Mouse (Mus musculus): Measurements from ENCODE around the gene Sytl3.
"Not testable (repeated sequence)": the region's sequence is repeated elsewhere in the genome, so short reads cannot be mapped to it uniquely, and the experiment has no call there.

Gene Sytl3

DNA sequence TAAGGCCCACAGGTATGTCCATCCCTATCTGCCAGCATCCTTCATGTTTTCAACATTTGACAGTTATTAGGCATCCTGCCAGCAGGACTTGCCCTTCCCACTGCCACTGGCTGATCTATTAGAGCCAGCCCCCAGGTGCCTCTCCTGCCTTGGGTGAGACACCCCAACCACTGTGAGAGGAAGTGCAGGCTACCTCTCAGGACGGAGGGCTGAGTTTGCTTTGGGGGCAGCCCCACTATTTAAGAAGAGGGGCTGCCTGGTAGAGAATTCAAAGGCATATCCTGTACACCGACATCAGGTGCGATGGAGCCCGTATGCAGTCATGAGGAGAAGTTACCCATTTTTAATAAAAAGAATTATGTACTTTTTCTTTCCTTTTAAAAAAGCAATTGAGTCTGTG, 13.2 kb upstream of the Sytl3 start:
- DNase-seq (ENCODE audit: low spot score in 2 of 2), result not testable (repeated sequence)

DNA sequence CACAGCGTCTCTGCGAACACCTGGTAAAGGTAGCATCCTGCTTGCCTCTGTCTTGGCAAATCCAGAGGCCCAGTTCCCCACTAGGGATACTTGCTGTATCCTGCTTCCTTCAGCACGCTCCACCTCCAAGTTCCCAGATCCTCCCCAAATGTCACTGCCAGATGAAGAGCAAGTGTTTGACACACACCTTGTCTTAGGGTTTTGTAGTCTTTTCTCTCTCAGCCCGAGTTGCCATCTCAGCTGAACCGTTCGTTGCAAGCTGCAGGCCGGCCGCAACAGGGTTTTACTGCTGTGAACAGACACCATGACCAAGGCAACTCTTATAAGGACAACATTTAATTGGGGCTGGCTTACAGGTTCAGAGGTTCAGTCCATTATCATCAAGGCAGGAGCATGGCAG, 12.1 kb upstream of the Sytl3 start:
- peak in 1 of 2 experiments; percentile 20 for DNase-seq (ENCODE audit: low spot score in 2 of 2)

DNA sequence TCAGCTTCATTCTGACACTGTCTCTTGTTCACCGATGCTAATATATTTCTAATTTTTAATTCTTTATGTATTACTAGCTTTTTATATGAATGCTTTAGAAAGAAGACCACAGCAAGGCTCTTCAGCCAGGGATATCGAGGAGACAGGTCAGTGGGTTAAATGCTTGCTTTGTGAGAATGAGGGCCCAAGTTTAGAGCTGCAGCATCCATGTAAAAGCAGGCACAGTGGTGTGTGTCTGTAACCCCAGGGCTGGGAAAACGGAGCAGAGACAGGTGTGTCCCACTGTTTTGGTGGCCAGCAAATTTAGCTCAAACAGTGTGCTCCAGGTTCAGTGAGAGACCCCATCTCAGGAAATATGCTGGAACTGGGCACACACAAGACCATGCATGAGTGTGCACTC, 11.4 kb upstream of the Sytl3 start:
- DNase-seq (ENCODE audit: low spot score in 2 of 2), result not testable (repeated sequence)

DNA sequence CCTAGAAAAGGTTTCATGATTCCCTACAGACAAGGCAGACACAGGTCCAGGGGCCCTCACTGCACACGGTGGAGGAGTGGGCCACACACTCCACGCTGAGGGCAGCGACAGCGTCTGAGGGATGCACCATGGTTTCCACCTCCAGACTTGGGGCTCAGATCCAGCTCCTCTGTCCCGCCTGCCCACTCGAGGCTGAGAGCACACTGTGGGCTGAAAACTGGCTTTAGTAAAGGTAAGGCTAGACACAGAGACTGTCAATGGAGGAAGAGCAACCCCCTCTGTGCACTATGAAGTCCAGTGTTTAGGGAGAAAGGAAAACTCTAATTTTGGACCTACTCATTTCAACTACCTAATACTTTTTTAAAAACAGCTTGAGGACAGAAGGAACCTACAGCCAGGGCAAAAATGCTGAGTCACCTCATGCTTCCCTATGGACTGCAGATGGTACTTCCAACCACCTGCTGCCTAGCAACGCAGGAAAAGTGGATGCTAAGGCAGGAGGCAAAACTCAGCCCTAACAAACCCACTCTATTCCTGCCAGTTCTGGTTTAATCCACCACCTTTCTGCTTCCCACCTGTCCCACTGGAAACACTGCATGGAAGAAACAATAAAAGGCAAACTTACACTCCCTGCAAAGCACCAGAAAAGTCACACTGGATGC, 7.9 kb upstream of the Sytl3 start:
- not testable (repeated sequence) for DNase-seq (ENCODE audit: low spot score in 2 of 2)

DNA sequence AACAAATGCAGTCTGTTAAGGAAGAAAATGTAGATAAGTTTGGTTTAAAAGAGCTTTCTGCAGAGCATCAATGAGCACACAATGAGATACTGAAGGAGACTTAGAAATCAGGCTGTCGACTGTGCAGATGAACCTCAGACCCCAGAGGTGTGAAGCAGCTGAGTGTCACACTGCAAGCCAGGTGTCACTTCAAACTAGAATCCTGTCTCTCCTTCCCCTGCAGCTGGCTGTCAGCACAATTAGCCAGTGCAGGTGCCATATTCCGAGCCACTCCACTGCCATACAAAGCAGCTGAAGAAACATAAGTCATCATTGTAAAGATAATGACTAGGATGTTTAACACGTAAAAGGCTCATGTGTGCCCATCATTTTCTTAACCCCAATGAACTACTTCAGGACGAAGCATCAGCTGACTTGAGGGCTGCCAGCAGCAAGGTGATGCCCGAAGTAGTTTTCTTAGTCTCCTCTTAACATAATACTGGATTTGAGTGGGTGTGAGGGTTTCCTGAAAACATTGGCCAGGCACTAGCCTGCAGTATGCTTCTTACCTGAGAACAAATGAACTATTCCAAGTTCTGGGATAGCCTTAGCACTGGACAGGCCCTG, 5.4 kb upstream of the Sytl3 start:
- not testable (repeated sequence) for DNase-seq (ENCODE audit: low spot score in 2 of 2)

DNA sequence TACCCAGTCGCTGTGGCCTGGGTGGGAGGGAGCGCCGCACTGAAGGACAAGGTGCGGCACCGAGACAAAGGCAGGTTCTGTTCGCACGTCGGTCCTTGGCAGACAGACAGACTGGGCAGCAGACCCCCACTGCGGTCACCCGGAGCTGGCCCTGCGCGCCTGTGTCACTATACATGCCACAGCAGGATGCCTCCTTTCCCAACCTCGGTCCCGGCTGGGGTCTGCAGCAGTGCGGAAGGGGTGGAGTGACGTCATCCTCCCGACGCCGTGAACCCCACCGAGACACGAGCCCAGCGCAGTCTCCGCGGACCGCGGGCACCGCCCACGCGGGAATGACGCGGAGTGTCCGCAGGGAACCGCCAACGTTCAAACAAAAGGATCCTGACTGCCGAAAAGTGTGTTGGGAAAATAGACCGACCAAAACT, 3.8 kb upstream of the Sytl3 start:
- DNase-seq (ENCODE audit: low spot score in 2 of 2), result peak in 1 of 2 experiments; percentile 55

DNA sequence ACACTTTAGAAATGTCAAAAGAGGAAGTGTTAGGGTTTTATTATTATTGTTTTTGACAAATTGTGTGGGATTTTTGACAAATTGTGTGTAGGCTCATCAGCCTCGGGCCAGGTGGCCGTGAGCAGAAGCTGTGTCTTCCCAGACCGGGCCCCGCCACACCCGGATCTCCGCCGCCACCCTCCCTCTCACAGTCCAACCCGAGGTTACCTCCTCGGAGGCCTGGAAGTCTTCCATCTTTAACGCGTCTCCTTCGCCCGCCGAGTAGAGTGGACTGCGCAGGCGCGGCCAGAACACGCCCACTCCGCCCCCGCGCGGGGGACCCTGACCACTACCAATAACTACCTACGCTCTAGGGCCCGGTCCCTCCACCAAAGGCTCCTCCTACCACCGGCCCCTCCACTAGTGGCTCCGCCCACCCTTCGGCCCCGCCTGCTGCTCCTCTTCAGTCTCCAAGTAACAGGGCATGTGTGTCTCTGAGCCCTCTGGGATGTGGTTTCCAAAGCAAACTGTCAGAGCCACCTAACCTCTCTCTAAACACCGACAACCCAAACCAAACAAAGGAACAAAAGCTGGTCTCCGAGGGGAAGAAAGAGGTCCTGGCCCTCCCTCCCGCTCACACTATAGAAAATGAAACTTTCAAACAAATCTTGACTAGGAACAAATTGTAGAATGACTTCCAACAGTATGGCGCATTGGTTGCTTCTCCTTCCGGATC, 3.2 kb upstream of the Sytl3 start, which contains the start of gene Dynlt1f:
TSS of gene Dynlt1f (minus strand) at position 334 of the 715 bp plus-strand sequence.
- DNase-seq (ENCODE audit: low spot score in 2 of 2), result peak; percentile 57 to 72

DNA sequence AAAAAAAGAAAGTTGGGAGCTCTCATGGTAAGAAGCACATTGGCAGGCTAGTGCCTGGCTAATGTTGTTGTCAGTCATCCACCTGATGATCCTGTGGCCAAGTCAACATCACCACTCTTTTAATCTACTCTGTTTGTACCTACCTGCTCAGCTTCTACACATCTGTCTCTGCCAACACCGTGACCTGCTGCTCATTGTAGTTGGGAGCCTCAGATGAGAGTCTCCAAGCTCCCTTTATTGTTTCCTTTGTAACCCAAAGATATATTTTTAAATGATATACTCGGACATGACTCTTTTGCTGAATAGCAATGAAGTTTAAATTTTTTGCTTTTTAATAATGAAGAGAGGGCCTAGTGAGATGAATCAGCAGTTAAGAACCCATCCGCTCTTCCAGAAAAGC, 2.4 kb upstream of the Sytl3 start:
- not testable (repeated sequence) for DNase-seq (ENCODE audit: low spot score in 2 of 2)

DNA sequence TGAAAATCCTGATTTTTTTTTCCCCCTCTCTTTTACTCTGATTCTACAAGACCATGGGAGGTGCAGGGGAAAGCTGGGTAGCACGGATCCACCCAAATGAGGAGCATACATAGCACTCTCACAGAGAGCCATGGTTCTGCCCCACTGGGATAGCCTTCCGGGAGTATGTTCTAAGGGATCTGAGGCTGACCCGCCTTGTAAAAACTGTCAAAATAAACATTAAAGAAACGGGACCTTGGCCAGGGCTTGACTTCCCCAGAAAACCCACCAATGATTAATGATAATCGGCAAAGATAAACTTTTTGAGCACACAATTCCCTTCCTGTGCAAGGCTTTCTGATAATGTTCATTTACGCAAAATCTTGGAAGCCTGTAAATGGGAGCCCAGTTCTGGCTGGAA, 1.7 kb downstream of the Sytl3 start:
- DNase-seq (ENCODE audit: low spot score in 2 of 2), result not testable (repeated sequence)

DNA sequence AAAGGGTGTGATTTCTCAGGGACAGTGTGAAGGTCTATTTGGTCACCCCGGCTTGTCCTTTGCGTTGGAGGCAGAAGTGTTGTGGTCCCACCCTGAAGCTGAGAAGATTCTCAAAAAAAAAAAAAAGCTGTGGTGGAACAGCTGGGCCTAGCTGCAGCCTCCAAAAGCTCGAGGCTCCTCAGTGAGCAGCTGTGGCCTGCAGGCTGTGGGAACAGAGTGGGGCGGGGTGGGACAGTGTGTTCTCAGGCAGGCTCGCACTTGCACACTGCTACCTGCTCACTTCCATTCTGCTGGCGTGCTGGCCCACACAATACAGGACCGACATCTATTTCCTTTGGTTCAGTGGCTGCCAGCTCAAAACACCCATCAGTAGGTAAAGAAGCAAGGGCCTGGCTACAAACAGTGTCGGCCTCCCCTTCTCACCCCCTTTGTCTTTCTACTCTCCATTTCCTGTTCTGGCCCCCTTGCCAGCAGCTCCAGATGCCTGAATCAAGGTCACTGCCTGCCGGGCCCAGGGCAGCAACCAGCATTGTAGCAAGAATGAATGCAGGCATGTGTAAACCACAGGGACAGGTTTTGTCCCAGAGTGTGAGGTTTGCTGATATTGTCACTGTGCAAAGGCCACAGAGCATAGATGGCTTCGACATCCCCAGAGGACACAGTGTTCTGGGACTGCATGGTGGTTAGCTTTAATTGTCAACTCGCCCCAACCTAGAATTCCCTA, 2.4 kb downstream of the Sytl3 start:
- not testable (repeated sequence) for DNase-seq (ENCODE audit: low spot score in 2 of 2)

DNA sequence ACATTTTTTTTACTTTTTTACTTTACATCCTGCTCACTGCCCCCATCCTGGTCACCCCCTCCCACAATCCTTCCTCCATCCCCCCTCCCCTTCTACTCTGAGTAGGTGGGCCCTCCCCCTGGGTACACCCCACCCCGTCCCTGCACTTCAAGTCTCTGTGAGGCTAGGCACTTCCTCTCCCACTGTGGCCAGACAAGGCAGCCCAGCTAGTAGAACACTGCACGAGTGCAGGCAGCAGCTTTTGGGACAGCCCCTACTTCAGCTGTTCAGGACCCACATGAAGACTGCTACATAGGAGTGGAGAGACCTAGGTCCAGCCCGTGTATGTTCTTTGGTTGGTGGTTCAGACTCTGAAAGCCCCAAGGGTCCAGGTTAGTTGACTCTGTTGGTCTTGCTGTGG, 3.9 kb downstream of the Sytl3 start:
- not testable (repeated sequence) for DNase-seq (ENCODE audit: low spot score in 2 of 2)

DNA sequence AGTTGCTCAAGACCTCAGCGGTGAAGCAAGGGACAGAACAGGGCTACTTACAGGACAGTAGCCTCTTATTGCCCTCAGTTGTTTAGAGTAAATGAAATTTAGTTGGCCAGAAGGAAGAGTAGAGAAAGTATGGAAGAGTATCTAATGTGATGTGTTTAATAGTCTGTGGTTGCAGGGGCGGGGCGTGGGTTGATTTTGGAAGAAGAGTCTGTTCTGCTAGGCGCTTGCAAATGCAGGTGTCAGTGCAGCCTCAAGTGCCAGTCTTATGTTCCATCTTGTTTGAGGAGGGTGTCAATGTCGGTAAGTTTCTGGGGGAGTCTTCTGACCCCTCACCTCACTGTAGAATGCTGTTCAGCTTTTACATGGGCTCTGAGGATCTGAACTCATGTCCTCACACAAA, 6.5 kb downstream of the Sytl3 start:
- DNase-seq (ENCODE audit: low spot score in 2 of 2), result not testable (repeated sequence)

DNA sequence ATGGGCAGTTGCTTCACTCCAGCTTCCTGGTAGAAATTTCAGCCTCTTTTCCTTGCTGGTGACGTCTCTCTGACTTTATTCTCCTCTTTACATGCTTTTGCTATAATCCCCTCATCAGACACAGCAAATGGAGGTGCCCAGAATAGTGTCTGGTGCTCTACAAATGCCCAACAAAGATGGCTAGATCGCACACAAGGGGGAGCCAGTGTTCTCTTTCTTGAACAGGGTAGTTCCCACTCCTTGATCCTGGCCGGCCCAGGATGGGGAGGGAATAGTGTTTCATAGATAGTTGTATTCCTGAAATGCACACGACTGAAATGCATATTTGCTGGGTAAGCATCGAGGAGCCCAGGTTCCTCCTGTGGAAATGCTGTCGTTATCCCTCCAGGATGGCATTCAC, 9.6 kb downstream of the Sytl3 start:
- DNase-seq (ENCODE audit: low spot score in 2 of 2), result not testable (repeated sequence)

DNA sequence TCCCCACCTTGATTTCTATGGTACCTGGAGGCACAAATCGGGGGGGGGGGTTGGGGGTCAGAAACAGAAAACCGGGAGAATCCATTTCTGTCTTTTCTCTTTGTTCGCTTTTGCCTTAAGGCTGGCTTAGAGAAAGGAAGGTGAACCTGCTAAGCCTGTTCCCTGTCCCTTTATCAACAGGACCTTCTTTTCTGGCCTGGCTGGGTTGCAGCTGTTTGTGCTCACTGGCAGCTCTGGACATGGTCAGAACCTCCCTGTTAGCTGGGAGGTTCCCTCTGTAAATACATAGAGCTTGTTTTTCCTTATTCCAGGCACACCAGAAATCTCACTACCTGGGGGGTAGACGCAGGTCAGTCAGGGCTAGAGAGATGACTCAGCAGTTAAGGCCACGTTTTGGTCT, 15.4 kb downstream of the Sytl3 start:
- DNase-seq (ENCODE audit: low spot score in 2 of 2), result not testable (repeated sequence)

DNA sequence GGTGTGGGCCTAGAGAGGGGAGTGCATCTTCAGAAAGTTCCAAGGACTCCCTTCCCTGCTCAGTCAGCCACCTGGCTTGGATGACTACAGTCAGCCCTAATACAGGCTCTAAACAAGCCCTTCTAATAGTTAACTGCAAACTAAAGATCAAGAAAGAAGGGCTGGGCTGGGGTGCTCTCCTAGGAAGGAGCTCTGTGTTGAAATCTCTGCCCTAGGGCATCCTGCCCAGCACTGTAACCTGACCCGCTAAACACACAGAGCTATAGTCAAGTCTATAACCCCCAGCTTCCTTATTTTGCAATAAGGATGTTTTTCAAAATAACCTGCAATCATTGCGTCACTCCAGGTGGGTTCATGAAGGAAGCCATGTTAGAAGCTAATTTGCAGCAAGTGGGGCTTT, 19.2 kb downstream of the Sytl3 start:
- DNase-seq (ENCODE audit: low spot score in 2 of 2), result not testable (repeated sequence)

DNA sequence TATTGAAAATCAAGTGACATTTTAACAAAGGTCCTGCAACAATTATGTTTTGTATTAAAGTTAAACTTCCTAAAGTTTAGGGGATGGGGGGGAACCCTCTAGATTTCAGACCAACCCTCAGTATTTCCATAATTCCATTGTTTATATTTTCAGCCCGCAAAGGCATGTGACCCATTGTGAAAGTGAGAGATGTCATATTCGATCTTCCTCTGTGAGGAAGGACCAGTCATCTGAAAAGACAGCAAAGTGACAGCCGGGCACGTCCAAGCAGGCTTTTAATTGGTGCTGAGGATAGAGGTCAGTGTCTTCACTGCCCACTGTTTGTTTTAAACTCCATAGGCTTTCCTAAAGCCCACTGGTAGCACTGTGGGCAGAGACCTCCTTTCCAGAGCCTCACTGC, 22.8 kb downstream of the Sytl3 start:
- DNase-seq (ENCODE audit: low spot score in 2 of 2), result not testable (repeated sequence)

DNA sequence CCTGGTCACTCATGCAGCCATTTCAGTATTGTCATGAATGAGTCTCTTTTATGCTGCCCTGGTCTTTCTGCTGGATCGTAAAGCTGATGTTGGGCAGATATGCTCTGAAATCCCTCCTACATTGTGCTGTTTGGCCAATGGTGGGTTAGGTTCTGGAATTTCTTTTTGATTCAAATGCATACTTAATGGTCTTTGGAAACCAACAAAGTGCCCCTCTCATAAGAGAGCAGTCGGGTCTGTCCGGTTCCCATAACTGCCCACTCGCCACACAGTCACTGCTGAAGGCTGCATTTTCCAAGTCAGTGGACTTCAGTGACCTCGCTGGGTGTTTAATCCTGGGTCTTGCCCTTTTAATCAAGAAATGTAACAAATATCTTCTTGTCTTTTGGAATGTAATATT, 24.8 kb downstream of the Sytl3 start:
- DNase-seq (ENCODE audit: low spot score in 2 of 2), result not testable (repeated sequence)

DNA sequence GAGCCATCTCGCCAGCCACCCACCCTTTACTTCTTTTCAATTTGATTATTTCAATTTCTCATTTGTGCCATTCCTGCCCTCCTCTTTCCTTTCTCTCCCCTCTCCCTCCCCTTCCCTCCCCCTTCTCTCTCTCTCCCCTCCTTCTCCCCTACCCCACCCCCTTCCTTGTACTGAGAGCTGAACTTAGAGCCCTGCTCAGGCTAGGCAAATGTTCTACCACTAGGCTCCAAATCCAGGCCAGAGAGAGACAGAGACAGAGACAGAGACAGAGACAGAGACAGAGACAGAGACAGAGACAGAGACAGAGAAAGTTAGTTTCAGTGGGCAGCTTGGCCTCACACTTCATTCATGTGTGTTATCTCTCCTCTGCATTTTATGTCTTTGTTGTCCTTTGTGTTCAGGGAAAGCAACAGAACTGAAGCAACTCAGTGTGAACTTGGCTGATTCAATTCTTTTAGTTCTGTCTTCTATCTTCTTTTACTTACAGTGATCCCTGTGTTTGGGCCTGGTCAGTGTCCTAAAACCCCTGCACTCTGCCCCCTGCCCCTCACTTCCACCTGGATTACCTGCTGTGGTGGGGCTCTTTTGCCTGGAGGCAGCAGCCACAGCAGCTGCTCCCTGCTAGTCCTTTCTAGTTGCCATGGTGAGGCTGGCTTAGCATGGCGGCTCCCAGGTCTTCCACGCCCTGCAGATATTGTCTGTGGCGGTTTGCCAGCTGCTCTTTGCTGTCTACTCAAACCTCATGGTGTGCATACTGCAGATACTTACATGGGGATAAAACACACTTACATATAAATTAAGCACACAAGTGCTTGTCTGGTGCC, 25.8 kb downstream of the Sytl3 start:
- not testable (repeated sequence) for DNase-seq (ENCODE audit: low spot score in 2 of 2)

DNA sequence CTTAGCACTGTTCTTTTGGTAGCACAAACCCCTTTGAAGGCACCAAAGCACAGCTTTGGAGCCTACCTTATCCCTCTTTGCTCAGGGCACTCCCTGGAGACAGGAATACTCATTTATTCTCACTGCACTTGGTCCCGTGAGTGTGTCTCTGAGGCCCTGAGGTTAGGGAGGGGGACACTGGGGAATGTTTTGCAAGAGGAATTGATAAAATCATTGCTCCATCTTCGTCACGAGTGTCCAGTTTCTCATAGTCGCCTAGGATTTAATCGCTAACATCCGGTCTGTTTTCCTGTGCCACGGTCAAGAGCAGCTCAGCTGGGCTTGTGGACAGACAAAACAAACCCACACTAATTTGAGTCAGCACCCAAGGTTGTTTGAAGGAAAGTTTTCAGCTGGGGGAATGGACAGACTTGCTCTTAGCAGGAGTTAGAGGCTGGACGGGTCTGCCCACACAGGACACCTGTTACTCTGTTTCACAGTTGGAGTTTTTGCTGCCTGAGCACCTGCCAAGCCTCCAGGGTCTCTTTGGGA, 26.5 kb downstream of the Sytl3 start:
- not testable (repeated sequence) for DNase-seq (ENCODE audit: low spot score in 2 of 2)

DNA sequence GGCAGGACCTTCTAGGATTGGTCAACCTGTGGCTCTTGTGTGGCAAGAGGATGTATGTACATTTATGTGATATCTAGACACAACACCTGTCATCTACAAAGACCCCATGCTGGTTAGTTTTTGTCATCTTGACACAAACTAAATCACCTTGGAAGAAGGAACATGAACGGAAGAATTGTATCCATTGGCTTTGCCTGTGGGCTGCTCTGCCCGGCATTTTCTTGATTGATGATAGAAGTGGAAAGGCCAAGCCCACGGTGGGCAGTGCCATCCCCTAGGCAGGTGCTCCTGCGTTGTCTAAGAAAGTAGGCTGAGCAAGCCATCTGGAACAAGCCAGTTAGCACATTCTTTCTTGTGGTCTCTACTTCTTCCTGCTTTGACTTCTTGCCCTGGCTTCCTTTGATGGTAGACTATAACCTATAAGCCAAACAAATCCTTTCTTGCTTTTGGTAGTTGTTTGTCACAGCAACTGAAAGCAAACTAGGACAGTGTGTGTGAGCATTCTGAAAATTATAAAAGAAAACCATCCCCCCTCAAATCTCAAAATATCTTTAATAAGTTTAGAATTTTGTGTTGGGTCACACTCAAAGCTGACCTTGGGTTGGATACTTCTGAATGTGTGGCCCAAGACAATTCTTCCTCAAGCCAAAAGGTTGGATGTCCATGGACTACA, 27.5 kb downstream of the Sytl3 start:
- DNase-seq (ENCODE audit: low spot score in 2 of 2), result not testable (repeated sequence)

Data from frontal cortex, postnatal 14 days (tissue).